Mouse (Mus musculus) bone marrow, adult 2 months (tissue): Measurements from ENCODE around the gene Sept9.
A peak's percentile ranks its signal among the peaks of the same experiment; 100 is the strongest.

ENCODE experiments used
- CTCF ChIP-seq: fragments of 200-500 bp; IDR thresholded peaks from 2 replicates; pipeline ENCODE4 v1.5.1; 2011; ENCODE audit warnings: low read length, control low read depth; ENCODE audit not compliant: control insufficient read depth, insufficient read depth
- POLR2A ChIP-seq: fragments of 200-500 bp; IDR thresholded peaks from 2 replicates; pipeline ENCODE4 v1.6.1; 2011; ENCODE audit warnings: low read depth, mild to moderate bottlenecking, control low read depth, low read length, borderline replicate concordance; ENCODE audit not compliant: control insufficient read depth

DNA sequence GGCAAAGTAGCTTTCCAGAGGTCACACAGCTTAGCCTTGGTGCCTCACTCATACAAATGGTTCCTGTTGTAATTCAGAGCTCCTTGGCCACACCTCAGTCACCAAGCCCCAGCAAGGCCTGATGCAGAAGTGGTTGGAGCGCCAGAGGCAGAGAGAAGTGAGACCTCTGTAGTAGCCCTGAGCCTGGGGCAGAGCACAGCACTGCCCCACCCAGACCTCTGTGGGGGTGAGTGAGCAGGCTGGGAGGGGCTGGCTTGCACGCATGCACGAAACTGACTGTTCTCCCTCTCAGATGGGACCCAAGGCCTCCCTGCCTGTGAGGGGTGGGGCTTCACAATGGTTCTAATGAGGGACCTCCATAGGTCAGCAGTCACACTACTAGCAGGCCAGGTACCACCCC, 121.0 kb downstream of the Sept9 start:
- TF ChIP-seq POLR2A: peak; percentile 47; the same call in 1 of the 2 replicates
- no peak for TF ChIP-seq CTCF
